Mouse (Mus musculus) liver, embryonic 14.5 days (tissue): ENCODE measurements at regions not wholly inside any gene's neighbourhood (a gene's known extent, or its start where the extent isn't known, plus 50 kb on each side); places are given as distances from the start of the nearest gene placed in this dataset.

Experiments
- ATAC-seq: fragments of 200-750 bp; cut with Nextera tagmentation; 2 replicates; pipeline ENCODE4 v1.8.0; 2017; ENCODE audit warnings: moderate number of reproducible peaks, mild to moderate bottlenecking, moderate library complexity; ENCODE audit not compliant: insufficient read depth
- DNase-seq, 3 experiments: peaks; one replicate each; pipeline ENCODE4 v3.0.0-alpha.2; 2012 to 2013; ENCODE audit warnings: low read depth in 3 of 3, low spot score in 3 of 3
- H3K27ac ChIP-seq: fragments of 300-500 bp; sonication (generic); 2 replicates; pipeline ENCODE4 v1.5.1; 2014; ENCODE audit warnings: moderate library complexity, mild to moderate bottlenecking, control low read depth, inconsistent platforms
- H3K27me3 ChIP-seq: fragments of 300-500 bp; sonication (generic); 2 replicates; pipeline ENCODE4 v1.6.1; 2014; ENCODE audit warnings: mild to moderate bottlenecking, low read length, moderate library complexity; ENCODE audit not compliant: control insufficient read depth, insufficient read depth
- H3K36me3 ChIP-seq: fragments of 300-500 bp; sonication (generic); replicated peaks from 2 replicates; pipeline ENCODE4 v1.6.1; 2014; ENCODE audit warnings: low read depth; ENCODE audit not compliant: control insufficient read depth, insufficient read depth
- H3K4me1 ChIP-seq, 2 experiments: fragments of 200-500 bp in 1 of 2; fragments of 300-500 bp in 1 of 2; sonication (generic) in 1 of 2; replicated peaks; 2 replicates each; pipeline ENCODE4 v1.6.1; 2012 to 2014; ENCODE audit warnings: antibody characterized with exemption in 1 of 2, inconsistent platforms in 1 of 2, low read length in 1 of 2; ENCODE audit not compliant: control insufficient read depth in 2 of 2, insufficient read depth in 2 of 2
- H3K4me2 ChIP-seq: fragments of 300-500 bp; sonication (generic); 2 replicates; pipeline ENCODE4 v1.6.1; 2014; ENCODE audit warnings: low read depth, mild to moderate bottlenecking, control low read depth, moderate library complexity
- H3K4me3 ChIP-seq, 2 experiments: fragments of 200-500 bp in 1 of 2; fragments of 300-500 bp in 1 of 2; sonication (generic) in 1 of 2; 2 replicates each; pipeline ENCODE4 v1.5.1; 2012 to 2014; ENCODE audit warnings: low read depth in 2 of 2, low read length in 2 of 2, mild to moderate bottlenecking in 2 of 2, control low read depth in 1 of 2, inconsistent platforms in 1 of 2, moderate library complexity in 1 of 2; ENCODE audit not compliant: insufficient read depth in 1 of 2
- H3K9ac ChIP-seq: fragments of 300-500 bp; sonication (generic); replicated peaks from 2 replicates; pipeline ENCODE4 v1.6.1; 2014; ENCODE audit warnings: mild to moderate bottlenecking, control low read depth, moderate library complexity
- H3K9me3 ChIP-seq: fragments of 300-500 bp; sonication (generic); 2 replicates; pipeline ENCODE4 v1.6.1; 2016; ENCODE audit warnings: low read length, mixed read lengths; ENCODE audit not compliant: control insufficient read depth
- CTCF ChIP-seq: IDR thresholded peaks from 2 replicates; pipeline ENCODE4 v1.5.1; 2016; ENCODE audit warnings: antibody characterized with exemption, low read depth, control low read depth
- EP300 ChIP-seq: IDR thresholded peaks from 2 replicates; pipeline ENCODE4 v1.6.1; 2016; ENCODE audit warnings: antibody characterized with exemption, low read depth
- WGBS: fragments of 180-500 bp; shearing (Covaris S2); extraction: QIAGEN DNeasy Blood & Tissue Kit; methylation state at CpG from one replicate; pipeline ENCODE4 v1.1.7; 2014; ENCODE audit not compliant: insufficient replicate concordance; 5-methylcytosine and 5-hydroxymethylcytosine counted together

DNA sequence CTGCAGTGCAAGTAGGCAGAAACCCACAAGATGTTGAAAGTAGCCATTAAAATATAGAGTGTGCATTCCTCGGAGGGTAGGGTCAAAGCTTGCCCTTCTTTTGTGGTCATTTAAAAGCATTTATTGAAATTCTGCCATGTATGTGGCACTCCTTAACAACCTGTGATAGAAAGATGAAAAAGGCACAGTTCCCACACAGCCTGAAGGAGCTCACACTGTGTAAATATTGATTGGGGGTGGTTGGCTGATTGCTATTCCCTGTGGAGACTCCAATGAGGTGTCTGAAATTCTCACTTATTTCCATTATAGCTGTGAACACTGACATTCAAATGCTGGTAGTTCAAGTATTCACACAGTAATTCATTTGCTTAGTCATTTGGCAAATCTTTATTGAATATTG lies 157.0 kb upstream of the Chl1 start:
- Histone ChIP-seq H3K4me2 (no peak overlapping the region), H3K9ac (no peak overlapping the region), H3K36me3 (no peaks in the 10 kb centered on the region), H3K27ac (no peak overlapping the region), H3K27me3 (no peaks in the 10 kb centered on the region), H3K4me1 (no peaks in the 10 kb centered on the region), H3K4me3 (no peak overlapping the region), H3K9me3 (no peaks in the 10 kb centered on the region)
- TF ChIP-seq CTCF: no peak
- TF ChIP-seq EP300: no peak
- DNase-seq: no peak
- ATAC-seq: no peak
- 56% methylated on average over 1 of the region's 1 CpGs for WGBS

DNA sequence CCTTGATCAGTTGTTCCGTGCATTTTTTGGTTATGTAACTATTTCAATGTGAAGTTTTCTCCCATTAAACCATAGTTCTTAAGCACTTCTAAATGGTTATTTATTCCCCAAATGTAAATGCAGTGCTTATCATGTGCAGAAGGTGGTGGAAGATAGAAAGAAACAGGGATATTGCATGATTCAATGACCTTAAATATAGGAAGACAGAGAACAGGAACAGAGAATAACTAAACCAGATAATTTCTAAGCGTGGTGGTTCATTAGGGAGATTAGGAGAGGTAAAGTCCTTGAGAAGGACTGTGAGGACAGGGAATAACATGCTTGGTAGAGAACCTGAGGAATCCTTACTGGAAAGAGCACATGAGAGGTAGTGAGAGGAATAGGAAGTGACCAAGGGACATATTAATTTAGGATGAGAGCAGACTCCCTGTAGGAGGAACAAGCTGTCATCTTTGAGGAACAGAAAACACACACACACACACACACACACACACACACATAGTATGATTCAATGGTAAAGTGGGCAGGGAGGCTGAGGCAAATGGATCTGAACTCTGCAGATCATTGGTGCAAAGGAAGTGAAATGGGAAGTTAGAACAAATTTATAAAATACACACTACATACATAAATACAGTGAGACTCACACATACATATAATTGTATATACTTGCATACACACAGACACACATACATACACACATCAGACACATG lies 143.4 kb upstream of the Chl1 start:
- H3K36me3 ChIP-seq: no peaks in the 10 kb centered on the region
- no peak overlapping the region for H3K4me3 ChIP-seq
- TF ChIP-seq CTCF: no peak
- no peak for TF ChIP-seq EP300
- no peak for ATAC-seq
- H3K9me3 ChIP-seq: no peaks in the 10 kb centered on the region
- H3K9ac ChIP-seq: no peak overlapping the region
- no peaks in the 10 kb centered on the region for H3K4me1 ChIP-seq
- H3K27me3 ChIP-seq: no peaks in the 10 kb centered on the region
- WGBS: 41% methylated on average over 2 of the region's 2 CpGs
- no peak overlapping the region for H3K27ac ChIP-seq
- DNase-seq: no peak
- H3K4me2 ChIP-seq: no peak overlapping the region

DNA sequence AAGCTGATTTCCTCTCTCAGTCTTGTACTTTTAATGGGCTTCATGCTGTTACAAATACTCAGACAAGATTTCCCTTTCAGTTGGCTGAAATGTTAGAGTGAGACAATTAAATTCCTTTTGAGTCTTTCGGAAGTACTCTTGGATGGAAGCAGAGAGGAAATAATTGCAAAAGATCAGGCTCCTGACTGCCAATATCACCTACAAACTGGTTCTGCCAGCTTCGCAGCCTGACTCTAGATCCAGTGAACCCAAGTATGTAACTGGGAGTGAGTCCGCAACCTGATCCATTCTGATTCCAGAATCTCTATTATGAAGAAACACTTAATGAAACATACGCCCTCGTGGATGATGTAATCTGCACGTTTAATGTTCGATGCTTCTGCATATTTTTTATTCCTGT lies 135.4 kb upstream of the Chl1 start:
- Histone ChIP-seq H3K4me3 (no peak overlapping the region), H3K4me2 (no peak overlapping the region), H3K9ac (no peak overlapping the region), H3K36me3 (no peaks in the 10 kb centered on the region), H3K4me1 (no peaks in the 10 kb centered on the region), H3K27me3 (no peaks in the 10 kb centered on the region), H3K27ac (no peak overlapping the region), H3K9me3 (no peaks in the 10 kb centered on the region)
- TF ChIP-seq EP300 (no peak), CTCF (no peak)
- WGBS: 69% methylated on average over 7 of the region's 7 CpGs
- no peak for DNase-seq
- ATAC-seq: no peak

DNA sequence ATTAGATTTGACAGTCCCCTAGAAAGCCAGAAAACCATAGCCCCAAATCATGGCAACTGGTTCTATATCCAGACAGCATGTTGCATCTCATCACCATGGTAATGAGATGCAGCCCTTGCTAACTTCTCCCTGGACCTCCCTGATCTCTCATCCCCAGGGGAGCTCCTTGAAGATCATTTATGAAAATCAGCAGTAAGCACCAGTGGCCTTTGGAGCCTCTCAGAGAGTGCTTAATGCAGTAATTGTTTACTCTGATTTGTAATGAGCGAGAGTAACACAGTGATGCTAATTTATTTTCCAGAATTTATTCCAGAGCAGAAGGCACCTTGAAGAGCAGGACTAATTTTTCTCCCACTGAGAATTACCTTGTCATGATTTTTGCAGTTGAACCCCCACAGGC lies 133.1 kb upstream of the Chl1 start:
- Histone ChIP-seq H3K9me3 (no peaks in the 10 kb centered on the region), H3K4me3 (no peak overlapping the region), H3K27me3 (no peaks in the 10 kb centered on the region), H3K4me2 (no peak overlapping the region), H3K4me1 (no peaks in the 10 kb centered on the region), H3K36me3 (no peaks in the 10 kb centered on the region), H3K9ac (no peak overlapping the region), H3K27ac (no peak overlapping the region)
- WGBS: 42% methylated on average over 1 of the region's 1 CpGs
- TF ChIP-seq EP300 (no peak), CTCF (no peak)
- DNase-seq (no peak), ATAC-seq (no peak)

DNA sequence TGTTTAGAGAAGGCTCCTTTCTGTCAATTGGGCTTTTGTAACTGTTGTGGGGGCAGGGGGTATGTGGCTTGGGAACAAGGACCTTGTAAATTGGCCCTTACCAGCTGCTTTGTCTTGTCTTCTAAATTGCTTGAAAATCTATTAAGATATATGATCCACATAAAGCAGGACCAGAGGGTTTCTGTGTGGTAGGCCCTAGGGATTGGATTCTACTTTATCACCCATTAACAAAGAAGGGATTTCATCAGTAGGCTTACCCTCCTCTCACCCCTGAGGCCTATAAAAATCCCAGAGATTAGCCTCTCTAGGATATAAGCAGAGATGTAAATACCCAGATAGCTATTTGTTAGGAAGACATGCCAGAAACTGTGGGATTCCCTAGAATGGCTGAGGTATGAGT lies 132.3 kb upstream of the Chl1 start:
- H3K27me3 ChIP-seq: no peaks in the 10 kb centered on the region
- no peak overlapping the region for H3K4me3 ChIP-seq
- H3K9me3 ChIP-seq: no peaks in the 10 kb centered on the region
- no peaks in the 10 kb centered on the region for H3K36me3 ChIP-seq
- H3K27ac ChIP-seq: no peak overlapping the region
- ATAC-seq (no peak), DNase-seq (no peak)
- H3K4me1 ChIP-seq: no peaks in the 10 kb centered on the region
- TF ChIP-seq EP300 (no peak), CTCF (no peak)
- no peak overlapping the region for H3K9ac ChIP-seq
- H3K4me2 ChIP-seq: no peak overlapping the region
